Mouse (Mus musculus): ENCODE measurements around the gene Hbs1l. TPM values are rescaled to one million over a fixed set of nuclear protein-coding genes. Genes with fewer than 3 reads are reported as not detected.

The Hbs1l gene
- 120 TPM for polyA plus RNA-seq (2017; shearing (Covaris generic))

DNA sequence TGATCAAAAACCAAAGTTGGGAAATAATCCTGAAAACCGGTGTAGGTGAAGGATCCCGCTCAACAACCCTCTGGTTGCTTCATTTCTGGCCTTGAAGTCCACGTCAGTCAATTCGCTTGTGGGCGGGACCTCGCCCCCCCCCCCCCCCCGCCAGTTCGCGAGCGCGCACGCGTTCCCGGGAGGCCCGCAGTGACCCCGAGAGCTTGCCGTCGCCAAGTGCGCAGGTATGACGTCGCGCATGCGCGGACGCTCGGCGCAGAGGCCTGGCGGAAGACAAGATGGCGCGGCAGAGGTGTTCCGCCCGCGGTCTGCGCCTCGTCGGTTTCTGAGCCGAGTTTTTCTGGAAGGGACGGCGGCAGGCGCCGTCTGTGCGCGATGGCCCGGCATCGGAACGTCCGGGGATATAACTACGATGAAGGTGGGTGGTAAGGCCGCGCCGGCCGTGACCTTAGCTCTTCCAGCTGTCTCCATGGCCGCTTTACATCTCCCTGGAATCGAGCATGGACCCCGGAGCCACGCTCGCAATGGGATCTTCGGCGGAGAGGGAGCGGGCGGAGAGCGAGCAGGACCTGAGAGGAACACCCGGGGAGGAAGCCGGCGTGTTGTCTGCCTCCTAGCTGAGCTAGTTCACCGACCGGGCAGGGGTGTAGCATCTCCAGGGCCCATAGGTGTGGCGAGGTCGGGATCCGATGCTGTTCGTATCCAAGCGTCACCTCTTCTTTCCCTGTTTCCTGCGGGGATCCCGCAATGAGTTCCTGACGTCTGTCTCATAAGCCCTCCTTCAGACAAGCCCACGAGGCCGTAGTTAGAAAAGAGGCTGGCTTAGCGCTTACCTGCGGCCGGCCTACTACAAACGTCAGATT is at the start of gene Hbs1l:
TSS of gene Hbs1l (plus strand) at position 221 of the 863 bp plus-strand sequence.

GRCm38 (mm10) chr10:21376682-21377473 is 81.1 kb downstream of the Hbs1l start, which contains the start of gene Aldh8a1:
TSS of gene Aldh8a1 (plus strand) at chr10:21377291.

Other genes starting within 250 kb of the Hbs1l start
- 12.1 TPM for gene Myb, start 135.0 kb upstream of the Hbs1l start, polyA plus RNA-seq (2017; shearing (Covaris generic))
- gene Aldh8a1, start 81.3 kb downstream of the Hbs1l start, polyA plus RNA-seq (2017; shearing (Covaris generic)): not detected